Mouse (Mus musculus): ENCODE results near the gene Mef2d. TPM values are rescaled to one million over a fixed set of nuclear protein-coding genes. Genes with fewer than 3 reads are reported as not detected.
"Not testable (repeated sequence)": the region's sequence is repeated elsewhere in the genome, so short reads cannot be mapped to it uniquely, and the experiment has no call there.

Mef2d gene
- total RNA-seq, 1 experiment from 2014 or later, result 31.1 TPM

- ATAC-seq (replicated peaks in 1 of 2; ENCODE audit: insufficient read depth in 1 of 2, low FRiP score in 2 of 2, low TSS enrichment in 1 of 2, low read depth in 1 of 2, poor library complexity in 2 of 2, severe bottlenecking in 2 of 2), result no peak
Observed at GRCm38 (mm10) chr3:88162259-88162658, 20.1 kb downstream of the Mef2d start.

GRCm38 (mm10) chr3:88162811-88163210, 20.6 kb downstream of the Mef2d start:
- no peak for ATAC-seq (replicated peaks in 1 of 2; ENCODE audit: insufficient read depth in 1 of 2, low FRiP score in 2 of 2, low TSS enrichment in 1 of 2, low read depth in 1 of 2, poor library complexity in 2 of 2, severe bottlenecking in 2 of 2)

DNA sequence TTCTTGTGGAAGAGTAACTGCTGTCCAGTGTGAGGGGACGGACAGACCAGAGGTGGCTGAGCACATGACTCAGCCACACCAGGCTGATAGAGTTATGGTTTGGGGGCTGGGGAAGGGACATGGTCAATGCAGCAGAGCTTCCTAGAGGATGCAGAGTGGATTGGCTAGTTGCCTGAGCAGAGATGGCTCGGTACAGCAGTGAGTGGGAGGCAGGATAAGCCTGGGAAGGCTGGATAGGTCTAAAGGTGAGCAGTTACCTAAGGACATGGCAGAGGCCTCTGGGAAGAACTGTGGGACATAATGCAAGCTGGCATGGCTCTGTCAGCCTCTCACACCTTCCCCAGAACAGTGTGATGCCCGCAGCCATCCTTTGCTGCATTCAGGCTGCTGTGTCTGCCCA, 21.7 kb downstream of the Mef2d start:
- no peak for ATAC-seq (replicated peaks in 1 of 2; ENCODE audit: insufficient read depth in 1 of 2, low FRiP score in 2 of 2, low TSS enrichment in 1 of 2, low read depth in 1 of 2, poor library complexity in 2 of 2, severe bottlenecking in 2 of 2)

DNA sequence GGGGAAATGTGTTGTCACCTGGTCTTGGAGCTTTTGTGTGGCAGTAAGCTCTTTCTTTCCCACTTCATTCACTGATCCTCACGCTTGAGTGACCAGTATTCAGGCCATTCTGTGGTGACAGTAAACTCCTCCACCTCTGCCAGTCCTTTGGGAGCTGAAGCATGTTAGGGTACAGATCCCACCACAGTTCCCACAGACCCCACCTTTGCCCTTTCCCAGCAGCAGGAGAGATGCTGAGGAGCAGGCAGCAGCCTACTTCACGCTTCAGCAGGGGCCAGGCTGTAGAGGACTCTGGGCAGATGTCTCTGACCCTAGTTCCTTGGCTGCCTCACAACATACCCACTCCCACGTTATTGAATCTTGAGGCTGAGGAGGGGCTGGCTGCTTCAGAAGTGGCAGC, 22.1 kb downstream of the Mef2d start:
- no peak for ATAC-seq (replicated peaks in 1 of 2; ENCODE audit: insufficient read depth in 1 of 2, low FRiP score in 2 of 2, low TSS enrichment in 1 of 2, low read depth in 1 of 2, poor library complexity in 2 of 2, severe bottlenecking in 2 of 2)

DNA sequence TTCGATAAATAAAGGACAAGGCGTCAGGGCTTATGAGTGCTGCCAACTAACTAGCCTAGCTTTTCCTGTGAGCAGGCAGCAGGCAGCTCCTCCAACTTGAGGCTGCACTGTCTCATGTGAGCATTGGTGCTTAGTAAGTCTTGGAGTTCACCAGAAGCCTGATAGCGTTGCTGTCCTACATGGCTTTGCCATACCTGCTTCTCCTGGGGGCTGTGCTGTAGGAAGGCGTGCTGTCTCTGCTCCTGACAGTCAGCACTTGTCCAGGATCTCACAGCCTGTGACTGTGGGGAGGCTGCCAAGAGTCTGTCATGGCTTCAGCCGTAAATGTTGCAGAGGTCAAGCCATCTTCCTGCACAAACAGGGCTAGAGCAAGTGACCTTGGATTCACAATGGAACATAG, 23.9 kb downstream of the Mef2d start:
- ATAC-seq (replicated peaks in 1 of 2; ENCODE audit: insufficient read depth in 1 of 2, low FRiP score in 2 of 2, low TSS enrichment in 1 of 2, low read depth in 1 of 2, poor library complexity in 2 of 2, severe bottlenecking in 2 of 2), result no peak

DNA sequence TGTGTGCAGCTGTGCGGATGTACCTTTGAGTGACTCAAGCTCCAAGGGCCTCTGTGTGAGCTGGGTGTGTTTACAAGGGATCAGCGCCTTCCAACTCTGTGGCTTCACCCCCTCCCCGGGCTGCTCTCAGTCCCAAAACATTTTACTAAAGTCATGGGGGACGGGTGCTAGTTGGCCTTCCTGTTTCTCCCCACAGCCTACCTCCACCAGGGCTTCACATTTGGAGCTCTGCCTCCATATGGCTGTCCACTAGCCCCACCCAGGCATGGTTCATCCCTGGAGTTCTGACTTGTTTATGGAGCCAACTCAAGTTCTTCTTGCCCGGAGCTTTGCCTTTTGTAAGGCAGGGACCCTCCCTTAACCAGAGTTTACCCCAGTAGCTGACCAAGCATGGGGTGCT, 28.2 kb downstream of the Mef2d start:
- ATAC-seq (replicated peaks in 1 of 2; ENCODE audit: insufficient read depth in 1 of 2, low FRiP score in 2 of 2, low TSS enrichment in 1 of 2, low read depth in 1 of 2, poor library complexity in 2 of 2, severe bottlenecking in 2 of 2), result no peak

DNA sequence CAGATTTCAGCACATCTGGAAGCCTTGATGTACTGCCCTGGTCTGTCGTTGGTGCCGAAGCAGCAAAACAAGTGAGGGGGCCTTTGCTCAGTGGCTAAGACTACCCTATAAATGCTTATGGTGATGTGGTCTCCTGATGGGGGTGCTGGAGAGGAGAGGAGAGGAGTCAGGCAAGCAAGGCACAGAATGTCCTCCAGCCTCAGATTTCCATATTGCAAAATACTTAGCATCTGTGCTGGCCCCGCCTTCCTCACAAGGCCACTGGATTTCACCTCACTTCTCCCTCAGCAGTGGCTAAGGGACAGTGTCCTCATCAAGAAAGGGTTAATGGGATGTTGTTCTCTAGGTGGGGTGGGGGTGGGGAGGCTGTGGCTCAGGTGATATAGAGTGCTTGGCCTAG, 30.3 kb downstream of the Mef2d start:
- ATAC-seq (replicated peaks in 1 of 2; ENCODE audit: insufficient read depth in 1 of 2, low FRiP score in 2 of 2, low TSS enrichment in 1 of 2, low read depth in 1 of 2, poor library complexity in 2 of 2, severe bottlenecking in 2 of 2), result no peak

DNA sequence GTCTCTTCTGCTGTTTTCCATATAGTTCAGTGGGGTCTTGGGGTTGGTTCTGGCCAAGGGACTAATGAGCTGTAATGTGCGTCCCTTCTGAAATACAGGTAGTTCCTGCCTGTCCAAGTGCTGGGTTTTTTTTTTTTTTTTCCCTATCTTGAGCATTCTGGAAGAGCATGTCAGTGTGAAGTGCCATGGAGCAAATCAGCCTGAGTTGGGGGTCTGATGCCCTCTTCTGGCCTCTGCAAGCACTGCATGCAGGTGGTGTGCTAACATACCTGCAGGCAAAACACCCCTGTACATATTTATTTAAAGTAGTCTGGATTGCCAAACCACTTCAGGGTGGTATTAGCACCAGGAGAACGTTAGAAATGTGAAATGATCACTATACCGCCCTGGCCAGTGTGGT, 31.2 kb downstream of the Mef2d start:
- no peak for ATAC-seq (replicated peaks in 1 of 2; ENCODE audit: insufficient read depth in 1 of 2, low FRiP score in 2 of 2, low TSS enrichment in 1 of 2, low read depth in 1 of 2, poor library complexity in 2 of 2, severe bottlenecking in 2 of 2)

- no peak for ATAC-seq (replicated peaks in 1 of 2; ENCODE audit: insufficient read depth in 1 of 2, low FRiP score in 2 of 2, low TSS enrichment in 1 of 2, low read depth in 1 of 2, poor library complexity in 2 of 2, severe bottlenecking in 2 of 2)
Observed at GRCm38 (mm10) chr3:88174894-88175293, 32.7 kb downstream of the Mef2d start.

- ATAC-seq (replicated peaks in 1 of 2; ENCODE audit: insufficient read depth in 1 of 2, low FRiP score in 2 of 2, low TSS enrichment in 1 of 2, low read depth in 1 of 2, poor library complexity in 2 of 2, severe bottlenecking in 2 of 2), result no peak
Observed at GRCm38 (mm10) chr3:88177106-88177505, 34.9 kb downstream of the Mef2d start.

- ATAC-seq (replicated peaks in 1 of 2; ENCODE audit: insufficient read depth in 1 of 2, low FRiP score in 2 of 2, low TSS enrichment in 1 of 2, low read depth in 1 of 2, poor library complexity in 2 of 2, severe bottlenecking in 2 of 2), result peak; percentile 99
Observed at GRCm38 (mm10) chr3:88177562-88178345, 35.6 kb downstream of the Mef2d start.

GRCm38 (mm10) chr3:88178346-88178733, 36.2 kb downstream of the Mef2d start:
- not testable (repeated sequence) for ATAC-seq (replicated peaks in 1 of 2; ENCODE audit: insufficient read depth in 1 of 2, low FRiP score in 2 of 2, low TSS enrichment in 1 of 2, low read depth in 1 of 2, poor library complexity in 2 of 2, severe bottlenecking in 2 of 2)

GRCm38 (mm10) chr3:88178986-88179385, 36.8 kb downstream of the Mef2d start:
- ATAC-seq (replicated peaks in 1 of 2; ENCODE audit: insufficient read depth in 1 of 2, low FRiP score in 2 of 2, low TSS enrichment in 1 of 2, low read depth in 1 of 2, poor library complexity in 2 of 2, severe bottlenecking in 2 of 2), result no peak

GRCm38 (mm10) chr3:88181374-88181773, 39.2 kb downstream of the Mef2d start:
- no peak for ATAC-seq (replicated peaks in 1 of 2; ENCODE audit: insufficient read depth in 1 of 2, low FRiP score in 2 of 2, low TSS enrichment in 1 of 2, low read depth in 1 of 2, poor library complexity in 2 of 2, severe bottlenecking in 2 of 2)

DNA sequence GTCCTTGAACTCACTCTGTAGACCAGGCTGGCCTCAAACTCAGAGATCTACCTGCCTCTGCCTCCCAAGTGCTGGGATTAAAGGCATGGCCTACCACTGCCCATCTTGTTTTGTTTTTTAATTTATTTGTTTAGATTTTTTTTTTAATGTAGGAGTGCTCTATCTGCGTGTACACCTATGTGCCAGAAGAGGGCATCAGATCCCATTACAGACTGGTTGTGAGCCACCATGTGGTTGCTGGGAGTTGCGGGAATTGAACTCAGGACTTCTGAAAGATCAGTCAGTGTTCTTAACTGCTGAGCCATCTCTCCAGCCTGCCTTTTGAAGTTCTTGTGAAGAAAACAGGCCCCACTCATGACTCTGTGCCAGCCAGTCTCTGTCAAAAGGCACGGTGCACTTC, 44.3 kb downstream of the Mef2d start:
- ATAC-seq (replicated peaks in 1 of 2; ENCODE audit: insufficient read depth in 1 of 2, low FRiP score in 2 of 2, low TSS enrichment in 1 of 2, low read depth in 1 of 2, poor library complexity in 2 of 2, severe bottlenecking in 2 of 2), result no peak

DNA sequence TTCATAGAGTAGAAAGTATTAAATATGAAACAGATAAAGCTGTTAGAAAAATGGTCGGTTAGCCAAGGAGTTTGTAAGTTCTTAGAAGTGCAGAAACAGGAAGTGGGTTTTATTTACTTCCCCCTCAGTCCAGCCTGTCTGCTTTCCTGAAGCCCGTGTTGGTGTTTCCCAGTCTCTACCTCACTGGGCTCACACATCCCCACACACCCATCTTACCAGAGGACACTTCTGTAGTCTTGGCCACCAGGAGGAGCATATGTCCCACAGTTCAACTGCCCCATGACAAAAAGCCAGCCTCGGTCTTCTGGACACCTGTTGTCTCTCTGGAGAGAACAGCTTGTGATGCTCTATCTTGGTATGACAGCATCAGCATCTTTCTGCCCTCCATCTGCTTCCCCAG, 49.0 kb downstream of the Mef2d start:
- peak; percentile 55 to 80 for ATAC-seq (replicated peaks in 1 of 2; ENCODE audit: insufficient read depth in 1 of 2, low FRiP score in 2 of 2, low TSS enrichment in 1 of 2, low read depth in 1 of 2, poor library complexity in 2 of 2, severe bottlenecking in 2 of 2)

DNA sequence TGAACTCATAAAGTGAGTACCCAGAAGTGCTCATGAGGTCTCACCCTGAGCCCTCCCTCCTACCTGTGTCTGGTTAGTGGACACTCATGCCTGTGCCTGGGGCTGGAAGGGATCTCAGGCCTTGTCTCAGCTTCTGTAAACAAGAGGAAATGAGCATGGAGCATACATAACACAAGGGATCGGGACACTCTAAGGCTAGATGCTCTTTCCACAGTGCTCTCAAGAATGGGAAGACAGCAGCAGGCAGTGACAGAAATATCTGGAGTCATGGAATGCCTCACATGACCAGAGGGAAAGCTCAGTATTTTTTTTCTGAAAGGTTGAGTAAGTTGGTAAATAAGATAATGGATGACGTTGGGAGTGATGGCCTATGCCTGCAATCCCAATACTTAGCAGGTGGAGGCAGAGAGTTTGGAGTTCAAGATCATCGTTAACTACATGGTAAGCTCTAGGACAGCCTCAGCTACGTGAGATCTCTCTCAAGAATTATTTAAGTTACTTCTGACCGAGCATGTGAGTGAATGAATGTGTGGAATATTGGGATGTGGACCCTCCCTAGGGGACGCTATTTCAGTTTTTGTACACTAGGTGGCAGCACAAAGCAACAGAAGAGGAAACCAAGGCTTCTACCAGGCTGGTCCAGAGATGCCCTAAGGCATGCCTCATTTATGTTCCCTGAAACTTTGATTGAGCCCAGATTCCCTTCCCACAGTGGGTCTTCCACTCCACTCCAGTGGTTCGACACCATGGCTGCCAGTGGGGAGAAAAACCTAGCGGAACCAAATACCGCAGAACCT, 49.8 kb downstream of the Mef2d start:
- peak; percentile 47 to 48; a peak in 3 of 4 replicates for ATAC-seq (replicated peaks in 1 of 2; ENCODE audit: insufficient read depth in 1 of 2, low FRiP score in 2 of 2, low TSS enrichment in 1 of 2, low read depth in 1 of 2, poor library complexity in 2 of 2, severe bottlenecking in 2 of 2)

GRCm38 (mm10) chr3:88197741-88198504, 55.8 kb downstream of the Mef2d start:
- no peak for ATAC-seq (replicated peaks in 1 of 2; ENCODE audit: insufficient read depth in 1 of 2, low FRiP score in 2 of 2, low TSS enrichment in 1 of 2, low read depth in 1 of 2, poor library complexity in 2 of 2, severe bottlenecking in 2 of 2)

Data from hematopoietic stem cell, adult 5-6 weeks (primary cell).